Mouse (Mus musculus) B cell, adult (primary cell): Measurements from ENCODE around the gene Lnp1. TPM values are rescaled to one million over a fixed set of nuclear protein-coding genes. Genes with fewer than 3 reads are reported as not detected.

Experiments used
- total RNA-seq: library from RNA; stranded (reverse); gene quantifications from 4 replicates; pipeline ENCODE4 v1.2.4, GENCODE M21; 2023; ENCODE audit not compliant: inconsistent age

The Lnp1 gene
- not detected in 4 replicates for total RNA-seq

GRCm38 (mm10) chr16:56928023-56928422, at the start of gene Lnp1:
TSS of gene Lnp1 (minus strand) at chr16:56928061.

GRCm38 (mm10) chr16:56885824-56886615, 41.8 kb downstream of the Lnp1 start, which contains the start of gene Tmem45a:
TSS of gene Tmem45a (minus strand) at chr16:56886166.

Other genes with a start within 250 kb of the Lnp1 start
- gene Tfg, start 210.6 kb downstream of the Lnp1 start, total RNA-seq: 27.6 to 32.0 TPM (median 30.0 TPM) in 4 replicates
- 0.19 TPM in 1 of 4 replicates, not detected in the others for gene Adgrg7, start 132.2 kb downstream of the Lnp1 start, total RNA-seq
- gene Tmem45a, start 41.9 kb downstream of the Lnp1 start, total RNA-seq: not detected in 4 replicates
- gene Tmem45a2, start 143.3 kb upstream of the Lnp1 start, total RNA-seq: not detected in 4 replicates
- 29.7 to 31.8 TPM (median 30.5 TPM) in 4 replicates for gene Tomm70a, start 193.6 kb upstream of the Lnp1 start, total RNA-seq
- 14.9 to 28.3 TPM (median 17.2 TPM) in 4 replicates for gene Nit2, start 239.3 kb upstream of the Lnp1 start, total RNA-seq